Mouse (Mus musculus) olfactory bulb, adult 2 months (tissue): ENCODE data around the gene Olfr1128. TPM values are rescaled to one million over a fixed set of nuclear protein-coding genes. Genes with fewer than 3 reads are reported as not detected.

Experiments used
- polyA plus RNA-seq: library from polyadenylated mRNA; stranded (reverse); fragments of >200 nt; gene quantifications from 2 replicates; pipeline ENCODE4 v1.2.4, GENCODE M21; 2012; ENCODE audit warnings: low replicate concordance; ENCODE audit not compliant: missing spikeins, insufficient read depth, insufficient read length

The Olfr1128 gene
- polyA plus RNA-seq, 1 experiment: not detected

Other genes with a start within 250 kb of the Olfr1128 start
- gene Olfr1118, start 238.0 kb downstream of the Olfr1128 start, polyA plus RNA-seq: not detected in 2 replicates
- gene Olfr1120, start 190.7 kb downstream of the Olfr1128 start, polyA plus RNA-seq: not detected in 2 replicates
- not detected in 2 replicates for gene Olfr1121, start 175.6 kb downstream of the Olfr1128 start, polyA plus RNA-seq
- gene Olfr1122, start 159.7 kb downstream of the Olfr1128 start, polyA plus RNA-seq: not detected in 2 replicates
- not detected in 2 replicates for gene Olfr1123, start 128.9 kb downstream of the Olfr1128 start, polyA plus RNA-seq
- not detected in 2 replicates for gene Olfr1124, start 115.3 kb downstream of the Olfr1128 start, polyA plus RNA-seq
- not detected in 2 replicates for gene Olfr1126, start 91.6 kb downstream of the Olfr1128 start, polyA plus RNA-seq
- gene Pramel7, start 48.4 kb downstream of the Olfr1128 start, polyA plus RNA-seq: not detected in 2 replicates
- not detected in 2 replicates for gene Pramel6, start 39.0 kb downstream of the Olfr1128 start, polyA plus RNA-seq
- not detected in 2 replicates for gene Olfr153, start 13.7 kb downstream of the Olfr1128 start, polyA plus RNA-seq
- gene Olfr1129, start 28.4 kb upstream of the Olfr1128 start, polyA plus RNA-seq: not detected in 2 replicates
- not detected in 2 replicates for gene Olfr1130, start 60.7 kb upstream of the Olfr1128 start, polyA plus RNA-seq
- gene Olfr1131, start 81.6 kb upstream of the Olfr1128 start, polyA plus RNA-seq: not detected in 2 replicates
- gene Olfr1132, start 92.0 kb upstream of the Olfr1128 start, polyA plus RNA-seq: not detected in 2 replicates
- not detected in 2 replicates for gene Olfr1133, start 101.8 kb upstream of the Olfr1128 start, polyA plus RNA-seq
- gene Olfr1134, start 112.9 kb upstream of the Olfr1128 start, polyA plus RNA-seq: not detected in 2 replicates
- not detected in 2 replicates for gene Olfr1135, start 128.1 kb upstream of the Olfr1128 start, polyA plus RNA-seq
- not detected in 2 replicates for gene Olfr1136, start 148.4 kb upstream of the Olfr1128 start, polyA plus RNA-seq
- gene Olfr1137, start 167.6 kb upstream of the Olfr1128 start, polyA plus RNA-seq: not detected in 2 replicates
- gene Olfr1138, start 194.4 kb upstream of the Olfr1128 start, polyA plus RNA-seq: not detected in 2 replicates
- gene Olfr1140, start 198.2 kb upstream of the Olfr1128 start, polyA plus RNA-seq: not detected in 2 replicates
- not detected in 2 replicates for gene Olfr1141, start 208.4 kb upstream of the Olfr1128 start, polyA plus RNA-seq
- gene Olfr152, start 233.9 kb upstream of the Olfr1128 start, polyA plus RNA-seq: not detected in 2 replicates